Mouse (Mus musculus): ENCODE measurements at regions not wholly inside any gene's neighbourhood (a gene's known extent, or its start where the extent isn't known, plus 50 kb on each side); places are given as distances from the start of the nearest gene placed in this dataset.

DNA sequence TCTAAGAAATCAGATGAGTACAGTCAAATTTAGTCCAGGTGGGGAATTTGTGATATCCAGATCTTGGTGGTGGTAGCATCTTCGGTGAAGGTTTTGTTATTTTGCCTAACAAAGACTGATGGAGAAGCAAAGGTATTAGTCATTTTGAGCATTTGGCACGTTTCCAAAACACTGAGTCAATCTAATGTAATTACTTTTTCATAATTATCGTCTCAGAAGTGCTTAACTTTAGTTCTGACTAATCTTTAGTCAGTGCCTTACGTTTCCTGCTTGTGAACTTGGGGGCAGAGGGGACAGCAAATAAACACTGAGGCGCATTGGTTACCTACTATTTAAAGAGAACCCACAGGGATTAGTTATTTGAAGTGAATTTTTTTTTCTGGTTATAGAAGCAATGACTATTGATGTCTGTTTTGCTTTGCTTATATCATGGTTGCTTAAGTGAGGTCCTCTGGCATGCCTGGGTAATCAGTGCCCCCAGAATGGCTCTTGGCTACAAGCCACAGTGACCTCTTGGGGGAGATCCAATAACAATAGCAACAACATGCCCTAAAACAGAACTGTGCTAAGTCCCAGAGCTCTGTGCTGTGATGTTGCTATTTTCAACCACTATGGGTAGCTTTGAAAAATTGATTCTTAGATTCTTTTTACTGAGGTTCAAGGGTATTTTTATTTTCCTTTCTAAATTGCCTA lies 275.1 kb downstream of the Gpat3 start:
- H3K4me1 ChIP-seq (replicated peaks), result 0 out of 2 replicates have a peak, but pooled peaks cover 5% of the 10 kb centered on the region
- no peak overlapping the region for H3K4me3 ChIP-seq
- 54% methylated on average over 5 of the region's 5 CpGs for WGBS
- no peak overlapping the region for H3K9ac ChIP-seq
- no peaks in the 10 kb centered on the region for H3K27me3 ChIP-seq (replicated peaks)
- H3K4me2 ChIP-seq, result no peak overlapping the region
- H3K27ac ChIP-seq (ENCODE audit: poor library complexity, severe bottlenecking), result no peak overlapping the region
- no peak for ATAC-seq (ENCODE audit: insufficient number of reproducible peaks, low FRiP score)
- H3K36me3 ChIP-seq, result no peaks in the 10 kb centered on the region
- no peaks in the 10 kb centered on the region for H3K9me3 ChIP-seq (replicated peaks)

DNA sequence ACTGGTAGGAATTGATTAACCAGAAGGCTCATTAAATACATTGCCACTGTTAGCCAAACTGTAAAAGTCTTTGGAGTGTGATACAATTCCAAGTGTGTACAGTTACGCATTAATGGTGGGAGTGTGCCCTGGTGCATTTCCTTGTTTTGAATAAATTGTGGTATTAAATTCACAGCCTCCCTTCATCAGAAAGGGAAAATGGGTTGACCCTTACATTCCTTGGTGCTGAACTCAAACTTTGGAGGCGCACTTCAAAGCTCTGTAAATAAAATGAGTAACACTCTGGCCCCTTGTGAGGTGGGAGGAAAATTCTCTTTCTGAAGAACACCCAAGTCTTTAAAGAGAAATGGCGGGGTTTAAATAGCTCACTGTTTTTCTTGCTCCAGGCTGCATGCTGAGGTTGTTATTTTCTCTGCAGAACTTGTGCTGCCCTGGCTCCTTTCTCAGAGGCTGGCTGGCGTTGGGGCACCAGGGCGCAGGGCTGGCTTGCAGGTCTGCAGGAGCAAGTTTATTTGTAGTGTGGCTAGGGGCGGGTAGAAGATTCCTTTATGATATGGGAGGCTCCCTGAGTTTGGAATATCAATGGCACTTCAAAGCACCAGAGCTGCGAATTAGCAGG lies 266.7 kb downstream of the Gpat3 start:
- no peak for ATAC-seq (ENCODE audit: insufficient number of reproducible peaks, low FRiP score)
- Histone ChIP-seq H3K27ac (ENCODE audit: poor library complexity, severe bottlenecking) (no peak overlapping the region), H3K9me3 (replicated peaks) (no peaks in the 10 kb centered on the region), H3K9ac (no peak overlapping the region), H3K4me2 (no peak overlapping the region), H3K4me3 (no peak overlapping the region), H3K36me3 (no peaks in the 10 kb centered on the region), H3K4me1 (replicated peaks) (peaks cover 21% of the 10 kb centered on the region), H3K27me3 (replicated peaks) (no peaks in the 10 kb centered on the region)
- 37% methylated on average over 7 of the region's 7 CpGs for WGBS

DNA sequence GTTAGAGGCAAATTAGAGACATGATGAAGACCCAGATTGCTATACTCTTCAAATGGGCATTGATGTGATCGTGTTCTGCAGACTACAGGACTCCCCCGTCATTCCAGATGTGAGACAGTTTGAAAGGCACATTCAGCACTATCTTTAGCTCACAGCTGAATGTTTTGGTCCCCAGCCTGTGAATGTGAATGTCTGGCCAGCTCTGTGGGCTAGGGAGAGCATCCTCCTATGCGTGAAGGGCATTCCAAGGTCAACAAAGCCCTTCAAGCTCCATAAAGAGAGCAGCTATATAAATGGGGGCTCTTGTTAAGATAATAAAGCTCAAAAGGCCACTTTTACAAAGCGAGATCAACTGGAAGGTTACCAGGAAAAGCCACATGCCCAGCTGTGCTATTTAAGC lies 266.1 kb downstream of the Gpat3 start:
- H3K36me3 ChIP-seq, result no peaks in the 10 kb centered on the region
- peaks cover 21% of the 10 kb centered on the region for H3K4me1 ChIP-seq (replicated peaks)
- no peak overlapping the region for H3K9ac ChIP-seq
- no peaks in the 10 kb centered on the region for H3K9me3 ChIP-seq (replicated peaks)
- WGBS, result 38% methylated on average over 4 of the region's 4 CpGs
- no peak for ATAC-seq (ENCODE audit: insufficient number of reproducible peaks, low FRiP score)
- H3K4me3 ChIP-seq, result no peak overlapping the region
- H3K27me3 ChIP-seq (replicated peaks), result no peaks in the 10 kb centered on the region
- H3K27ac ChIP-seq (ENCODE audit: poor library complexity, severe bottlenecking), result no peak overlapping the region
- no peak overlapping the region for H3K4me2 ChIP-seq

DNA sequence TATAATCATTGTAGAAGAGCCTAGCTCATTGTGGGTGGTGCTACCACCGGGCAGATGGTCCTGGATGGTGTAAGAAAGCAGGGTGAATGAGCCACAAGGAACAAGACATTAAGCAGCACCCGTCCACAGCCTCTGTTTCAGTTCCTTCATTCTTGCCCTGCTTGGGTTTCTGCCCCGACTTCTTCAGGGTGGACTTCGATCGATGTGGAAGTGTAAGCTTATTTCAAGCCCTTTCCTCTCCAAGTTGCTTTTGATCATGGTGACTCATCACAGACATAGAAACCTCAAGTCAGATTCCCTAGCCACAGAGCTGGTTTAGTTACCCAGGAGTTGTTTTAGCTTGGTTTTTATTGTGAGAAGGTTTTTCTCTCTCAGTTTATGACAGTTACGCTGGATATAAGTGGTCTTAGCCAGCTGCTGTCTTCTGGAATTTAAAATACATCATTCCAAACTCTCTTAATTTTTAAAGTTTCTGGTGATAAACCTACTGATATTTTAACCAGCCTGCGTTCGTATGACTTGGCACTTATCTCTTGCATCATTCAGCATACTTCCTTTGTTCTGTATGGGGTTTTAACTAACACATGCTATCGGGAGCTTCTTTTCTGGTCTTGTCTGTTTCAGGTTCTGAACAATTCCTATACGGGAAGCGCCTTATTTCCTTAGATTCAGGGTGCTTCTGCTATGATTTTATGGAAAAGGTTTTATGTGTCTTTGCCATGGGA lies 255.6 kb downstream of the Gpat3 start:
- H3K27me3 ChIP-seq (replicated peaks), result no peaks in the 10 kb centered on the region
- H3K9ac ChIP-seq, result no peak overlapping the region
- ATAC-seq (ENCODE audit: insufficient number of reproducible peaks, low FRiP score), result no peak
- H3K4me3 ChIP-seq, result no peak overlapping the region
- no peaks in the 10 kb centered on the region for H3K36me3 ChIP-seq
- no peak overlapping the region for H3K27ac ChIP-seq (ENCODE audit: poor library complexity, severe bottlenecking)
- H3K4me1 ChIP-seq (replicated peaks), result no peaks in the 10 kb centered on the region
- no peak overlapping the region for H3K4me2 ChIP-seq
- H3K9me3 ChIP-seq (replicated peaks), result peaks cover 5% of the 10 kb centered on the region; the same call in 1 of the 2 replicates
- WGBS, result 72% methylated on average over 11 of the region's 11 CpGs

DNA sequence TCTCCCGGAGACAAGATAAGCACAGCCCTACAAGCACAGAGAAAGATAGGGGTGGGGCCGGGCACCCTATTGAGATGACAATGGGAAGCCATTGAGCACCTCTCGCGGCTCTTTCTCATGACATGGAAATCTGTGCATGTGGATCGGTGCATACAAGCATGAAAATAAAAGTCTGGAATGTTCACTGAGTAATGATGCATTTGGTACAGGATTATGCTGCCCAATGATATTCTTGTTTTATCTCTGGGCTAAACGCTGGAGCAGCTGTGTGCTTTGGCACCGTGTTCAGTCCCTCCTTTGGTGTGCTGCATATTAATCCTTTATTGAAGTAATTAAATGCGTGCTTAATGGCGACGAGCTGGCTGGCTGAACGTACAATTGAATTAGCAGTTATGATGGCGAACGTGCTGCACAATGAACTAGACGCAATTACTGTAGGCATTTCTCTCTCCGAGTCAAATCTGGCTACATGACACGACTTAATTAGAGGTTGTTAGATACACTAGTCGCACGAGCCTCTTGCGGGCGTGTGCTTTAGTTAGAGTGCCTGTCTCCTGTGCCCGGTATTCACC lies 245.6 kb downstream of the Gpat3 start:
- H3K4me3 ChIP-seq, result no peak overlapping the region
- no peaks in the 10 kb centered on the region for H3K27me3 ChIP-seq (replicated peaks)
- H3K9me3 ChIP-seq (replicated peaks), result no peaks in the 10 kb centered on the region
- ATAC-seq (ENCODE audit: insufficient number of reproducible peaks, low FRiP score), result peak; percentile 45; the same call in 1 of the 2 replicates
- no peaks in the 10 kb centered on the region for H3K36me3 ChIP-seq
- peak overlapping the region; percentile 29; the same call in 1 of the 2 replicates for H3K4me2 ChIP-seq
- no peak overlapping the region for H3K27ac ChIP-seq (ENCODE audit: poor library complexity, severe bottlenecking)
- 62% methylated on average over 21 of the region's 21 CpGs for WGBS
- H3K4me1 ChIP-seq (replicated peaks), result peaks cover 12% of the 10 kb centered on the region
- H3K9ac ChIP-seq, result no peak overlapping the region

DNA sequence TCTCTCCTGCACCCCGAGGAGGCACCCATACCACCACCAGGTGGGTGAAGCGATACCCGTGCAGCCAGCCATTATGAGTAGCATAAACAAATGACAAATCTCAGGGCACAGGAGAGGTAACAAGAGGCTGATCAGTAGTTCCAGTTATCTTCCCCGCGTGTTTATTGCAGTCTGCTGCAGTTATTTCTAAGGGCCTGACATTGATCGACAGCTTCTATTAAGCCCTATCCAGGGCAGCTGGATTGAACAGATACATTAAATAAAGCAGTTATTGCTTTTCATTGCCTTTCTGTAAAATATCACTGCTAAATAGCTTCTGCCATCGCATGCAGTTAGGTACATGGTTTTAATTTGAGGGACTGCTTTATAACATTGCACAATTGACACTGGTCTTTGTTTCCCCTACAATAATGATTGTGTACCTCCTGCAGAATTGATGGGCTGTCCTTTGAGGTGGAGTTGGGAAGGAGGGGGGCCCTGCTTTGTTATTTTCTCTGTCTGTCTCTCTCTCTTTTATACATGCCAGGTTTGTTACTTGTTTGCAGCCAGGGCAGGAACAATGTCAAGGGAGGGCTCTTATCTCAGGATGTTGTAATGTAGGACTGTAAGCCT lies 245.0 kb downstream of the Gpat3 start:
- 70% methylated on average over 7 of the region's 7 CpGs for WGBS
- Histone ChIP-seq H3K4me1 (replicated peaks) (peaks cover 12% of the 10 kb centered on the region), H3K27ac (ENCODE audit: poor library complexity, severe bottlenecking) (no peak overlapping the region), H3K4me2 (peak overlapping the region; percentile 29; the same call in 1 of the 2 replicates), H3K27me3 (replicated peaks) (no peaks in the 10 kb centered on the region), H3K9me3 (replicated peaks) (no peaks in the 10 kb centered on the region), H3K9ac (no peak overlapping the region), H3K4me3 (no peak overlapping the region), H3K36me3 (no peaks in the 10 kb centered on the region)
- 0 out of 2 replicates have a peak, but pooled peaks have one; percentile 15 for ATAC-seq (ENCODE audit: insufficient number of reproducible peaks, low FRiP score)

DNA sequence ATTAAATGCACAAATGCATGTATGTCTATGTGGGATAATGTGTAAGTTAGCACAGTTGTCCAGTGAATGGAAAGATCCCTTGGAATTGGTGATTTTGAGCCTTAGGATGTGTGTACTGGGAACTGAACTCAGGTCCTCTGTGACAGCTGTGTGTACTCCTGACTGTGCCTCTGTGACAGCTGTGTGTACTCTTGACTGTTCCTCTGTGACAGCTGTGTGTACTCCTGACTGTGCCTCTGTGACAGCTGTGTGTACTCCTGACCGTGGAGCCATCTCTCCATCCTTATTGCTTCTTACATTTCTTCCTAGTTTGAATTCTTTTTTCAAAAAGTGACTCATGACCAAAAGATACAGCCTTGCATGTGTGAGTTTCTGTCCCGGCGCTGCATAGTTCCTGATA lies 239.7 kb downstream of the Gpat3 start:
- Histone ChIP-seq H3K4me2 (no peak overlapping the region), H3K27me3 (replicated peaks) (no peaks in the 10 kb centered on the region), H3K4me1 (replicated peaks) (no peaks in the 10 kb centered on the region), H3K9ac (no peak overlapping the region), H3K9me3 (replicated peaks) (0 out of 2 replicates have a peak, but pooled peaks cover 3% of the 10 kb centered on the region), H3K4me3 (no peak overlapping the region), H3K36me3 (no peaks in the 10 kb centered on the region), H3K27ac (ENCODE audit: poor library complexity, severe bottlenecking) (no peak overlapping the region)
- ATAC-seq (ENCODE audit: insufficient number of reproducible peaks, low FRiP score), result no peak
- WGBS, result 66% methylated on average over 3 of the region's 3 CpGs

DNA sequence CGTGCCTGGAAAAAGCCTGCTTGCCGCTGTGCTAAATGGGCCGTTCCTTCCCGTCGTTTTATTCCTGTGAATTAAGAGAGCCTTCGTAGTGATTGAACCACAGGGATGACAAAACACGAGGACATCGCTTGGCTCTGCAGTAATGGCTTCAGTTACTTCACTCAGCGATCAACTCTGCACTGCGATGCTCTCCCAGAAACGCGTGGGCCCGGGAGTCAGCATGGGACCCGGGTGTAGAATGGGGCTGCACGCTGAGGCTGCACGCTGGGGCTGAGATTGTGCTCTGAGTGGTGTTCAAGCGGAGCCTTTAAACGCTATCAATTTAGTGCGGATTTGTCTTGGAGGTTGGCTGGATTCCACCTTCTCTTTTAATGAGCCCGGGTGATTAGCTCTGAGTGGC lies 237.1 kb downstream of the Gpat3 start:
- 78% methylated on average over 20 of the region's 20 CpGs for WGBS
- Histone ChIP-seq H3K4me1 (replicated peaks) (no peaks in the 10 kb centered on the region), H3K9ac (no peak overlapping the region), H3K9me3 (replicated peaks) (0 out of 2 replicates have a peak, but pooled peaks cover 3% of the 10 kb centered on the region), H3K4me2 (no peak overlapping the region), H3K36me3 (no peaks in the 10 kb centered on the region), H3K4me3 (no peak overlapping the region), H3K27me3 (replicated peaks) (no peaks in the 10 kb centered on the region), H3K27ac (ENCODE audit: poor library complexity, severe bottlenecking) (no peak overlapping the region)
- peak; percentile 18; the same call in 1 of the 2 replicates for ATAC-seq (ENCODE audit: insufficient number of reproducible peaks, low FRiP score)

DNA sequence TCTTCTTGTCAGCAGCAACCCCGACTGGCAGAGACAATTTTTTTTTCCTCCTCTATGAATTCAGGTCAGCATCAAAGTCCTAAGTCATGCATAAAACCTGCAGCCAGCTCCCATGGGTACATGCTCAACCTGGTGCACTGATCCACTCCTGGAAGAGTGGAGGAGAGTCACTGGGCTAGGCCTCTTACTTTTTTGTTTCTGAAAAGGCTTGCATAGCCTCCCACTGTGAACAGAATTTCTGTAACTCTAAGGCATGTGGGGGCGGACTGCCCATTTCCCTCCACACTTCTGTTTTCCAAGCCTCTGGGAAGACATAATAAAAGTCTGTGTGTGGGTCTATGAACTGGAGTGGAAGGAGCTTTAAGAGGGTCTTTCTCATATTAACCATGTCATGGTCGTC lies 218.8 kb downstream of the Gpat3 start:
- Histone ChIP-seq H3K9me3 (replicated peaks) (peaks cover 4% of the 10 kb centered on the region; the same call in 1 of the 2 replicates), H3K4me3 (no peak overlapping the region), H3K9ac (no peak overlapping the region), H3K36me3 (no peaks in the 10 kb centered on the region), H3K27ac (ENCODE audit: poor library complexity, severe bottlenecking) (no peak overlapping the region), H3K4me1 (replicated peaks) (no peaks in the 10 kb centered on the region), H3K4me2 (no peak overlapping the region), H3K27me3 (replicated peaks) (no peaks in the 10 kb centered on the region)
- ATAC-seq (ENCODE audit: insufficient number of reproducible peaks, low FRiP score), result no peak
- 70% methylated on average over 3 of the region's 3 CpGs for WGBS

DNA sequence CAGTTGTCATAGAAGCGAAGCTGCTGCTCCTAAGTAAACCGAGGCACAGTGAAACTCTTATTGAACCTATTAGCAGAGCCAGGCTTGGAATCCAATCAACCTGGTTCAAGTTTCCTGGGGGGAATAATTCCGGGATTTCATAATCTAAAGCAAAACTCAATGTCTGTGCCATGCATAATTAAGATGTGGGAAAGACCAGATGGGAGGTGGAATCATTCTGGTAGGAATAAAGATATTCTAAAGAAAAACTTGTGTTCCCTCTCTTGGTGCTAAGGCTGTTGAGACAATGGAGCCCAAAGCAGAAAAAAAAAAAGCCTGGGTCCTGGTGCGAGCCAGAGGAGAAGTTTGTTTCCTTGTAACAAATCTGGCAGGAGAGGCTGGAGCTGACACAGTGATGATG lies 217.7 kb downstream of the Gpat3 start:
- no peak for ATAC-seq (ENCODE audit: insufficient number of reproducible peaks, low FRiP score)
- Histone ChIP-seq H3K27ac (ENCODE audit: poor library complexity, severe bottlenecking) (no peak overlapping the region), H3K36me3 (no peaks in the 10 kb centered on the region), H3K9ac (no peak overlapping the region), H3K4me3 (no peak overlapping the region), H3K27me3 (replicated peaks) (no peaks in the 10 kb centered on the region), H3K9me3 (replicated peaks) (peaks cover 4% of the 10 kb centered on the region; the same call in 1 of the 2 replicates), H3K4me1 (replicated peaks) (no peaks in the 10 kb centered on the region), H3K4me2 (no peak overlapping the region)
- 80% methylated on average over 4 of the region's 4 CpGs for WGBS

DNA sequence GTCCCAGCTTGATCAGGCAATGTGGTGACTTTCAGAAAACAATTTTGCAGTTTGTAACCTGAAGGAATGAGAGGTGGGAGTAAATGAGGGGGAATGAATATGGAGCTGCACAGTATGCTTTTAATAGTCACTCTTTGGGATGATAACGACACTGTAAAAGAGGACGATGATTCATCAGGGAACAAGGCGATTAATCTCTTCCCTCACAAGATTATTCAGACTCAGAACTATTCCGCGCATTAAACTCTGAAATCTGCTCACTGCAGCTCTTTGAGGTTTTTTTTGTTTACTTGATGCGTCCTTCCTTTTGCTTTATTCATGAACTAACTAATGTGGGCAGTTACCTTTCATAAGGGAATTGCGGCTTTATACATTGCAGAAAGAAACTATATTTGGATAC lies 206.1 kb downstream of the Gpat3 start:
- ATAC-seq (ENCODE audit: insufficient number of reproducible peaks, low FRiP score), result no peak
- Histone ChIP-seq H3K27ac (ENCODE audit: poor library complexity, severe bottlenecking) (no peak overlapping the region), H3K4me3 (no peak overlapping the region), H3K27me3 (replicated peaks) (no peaks in the 10 kb centered on the region), H3K4me1 (replicated peaks) (no peaks in the 10 kb centered on the region), H3K36me3 (no peaks in the 10 kb centered on the region), H3K9ac (no peak overlapping the region), H3K9me3 (replicated peaks) (peaks cover 5% of the 10 kb centered on the region; the same call in 1 of the 2 replicates), H3K4me2 (no peak overlapping the region)
- 76% methylated on average over 7 of the region's 7 CpGs for WGBS
